Mouse (Mus musculus) G1E (cell line): ENCODE results near the gene Prss43.

Experiments
- CTCF ChIP-seq: IDR thresholded peaks from 2 replicates; pipeline ENCODE4 v1.5.1; 2012; ENCODE audit warnings: low read depth, low read length, inconsistent platforms, mixed read lengths
- GATA1 ChIP-seq: IDR thresholded peaks from 2 replicates; pipeline ENCODE4 v1.6.1; 2012; ENCODE audit warnings: borderline replicate concordance, low read length, inconsistent platforms, mixed read lengths
- GATA2 ChIP-seq: IDR thresholded peaks from 2 replicates; pipeline ENCODE4 v1.6.1; 2012; ENCODE audit warnings: low read depth, low read length, inconsistent platforms, borderline replicate concordance

GRCm38 (mm10) chr9:110821436-110821835 is 5.1 kb upstream of the Prss43 start:
- TF ChIP-seq CTCF (no peak), GATA1 (no peak), GATA2 (no peak)
